Mouse (Mus musculus): ENCODE measurements at regions not wholly inside any gene's neighbourhood (a gene's known extent, or its start where the extent isn't known, plus 50 kb on each side); places are given as distances from the start of the nearest gene placed in this dataset.

DNA sequence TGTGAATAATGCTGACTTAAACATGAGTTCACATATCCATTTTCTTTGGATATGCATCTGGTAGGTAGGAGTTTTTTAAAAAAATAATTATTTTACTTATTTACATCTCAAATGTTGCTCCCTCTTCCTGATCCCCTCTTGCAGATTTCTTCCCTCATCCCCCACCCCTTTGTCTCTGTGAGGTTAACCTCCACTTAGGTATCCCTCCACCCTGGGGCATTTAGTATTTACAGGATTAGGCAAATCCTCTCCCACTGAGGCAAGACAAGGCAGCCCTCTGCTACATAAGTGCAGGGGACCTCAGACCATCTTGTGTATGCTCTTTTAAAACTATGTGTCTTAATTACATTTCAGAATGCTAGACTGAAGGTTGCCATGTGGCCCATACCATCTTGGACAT lies 155.2 kb upstream of the Shcbp1 start:
- DNase-seq (ENCODE audit: low spot score), result no peak

- no peak for DNase-seq (ENCODE audit: low spot score)
These were observed 154.7 kb upstream of the Shcbp1 start for GRCm38 (mm10) chr8:4934035-4934434.

GRCm38 (mm10) chr8:4916447-4916846 lies 137.1 kb upstream of the Shcbp1 start:
- DNase-seq (ENCODE audit: low spot score), result no peak

GRCm38 (mm10) chr8:4895046-4895445 lies 115.7 kb upstream of the Shcbp1 start:
- DNase-seq (ENCODE audit: low spot score), result no peak

DNA sequence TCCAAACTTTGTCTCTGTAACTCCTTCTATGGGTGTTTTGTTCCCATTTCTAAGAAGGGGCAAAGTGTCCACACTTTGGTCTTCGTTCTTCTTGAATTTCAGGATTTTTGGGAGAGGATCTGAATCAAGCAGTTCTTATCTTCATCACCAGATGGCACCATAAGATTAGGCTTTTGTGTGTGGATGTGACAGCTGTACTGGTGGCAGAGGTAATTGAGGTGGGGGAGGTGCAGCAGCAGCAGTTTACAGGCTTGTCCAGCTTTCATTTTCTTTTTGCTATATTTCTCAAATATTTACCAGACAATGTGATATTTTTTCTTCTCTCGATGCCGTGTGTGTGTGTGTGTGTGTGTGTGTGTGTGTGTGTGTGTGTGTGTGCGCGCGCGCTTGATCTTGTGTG lies 89.4 kb upstream of the Shcbp1 start:
- peak; percentile 85 for DNase-seq (ENCODE audit: low spot score)

DNA sequence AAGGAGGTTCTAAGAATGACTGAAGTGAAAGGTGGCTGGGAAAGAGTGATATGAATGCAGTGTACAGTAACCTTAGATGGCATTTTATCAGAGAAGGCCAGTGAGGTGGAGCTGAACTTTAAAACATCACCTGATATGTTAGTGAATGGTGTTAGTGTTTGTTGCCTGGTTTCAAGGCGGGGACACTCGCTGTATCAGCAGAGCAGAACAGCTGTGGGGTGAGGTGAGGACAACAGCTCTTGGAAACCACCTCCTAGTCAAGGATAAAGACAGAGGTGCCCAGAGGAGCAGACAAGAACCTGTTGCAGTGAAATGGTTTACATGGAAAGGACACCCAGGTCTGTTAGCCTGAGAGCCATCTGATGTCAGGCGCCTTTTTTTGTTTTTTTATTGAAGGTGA lies 59.7 kb upstream of the Shcbp1 start:
- DNase-seq (ENCODE audit: low spot score), result no peak

GRCm38 (mm10) chr8:4838527-4838926 lies 59.2 kb upstream of the Shcbp1 start:
- DNase-seq (ENCODE audit: low spot score), result no peak

GRCm38 (mm10) chr8:4837719-4838118 lies 58.4 kb upstream of the Shcbp1 start:
- no peak for DNase-seq (ENCODE audit: low spot score)

- DNase-seq (ENCODE audit: low spot score), result no peak
These were observed 57.3 kb upstream of the Shcbp1 start for GRCm38 (mm10) chr8:4836651-4837050.

All from embryo, embryonic 10.5 days (tissue).